Mouse (Mus musculus) urinary bladder, postnatal 14 days (tissue): ENCODE measurements around the gene Slc11a1.
"Not testable (repeated sequence)": the region's sequence is repeated elsewhere in the genome, so short reads cannot be mapped to it uniquely, and the experiment has no call there.

ENCODE experiments used
- DNase-seq: peaks from one replicate; pipeline ENCODE4 v3.0.0; 2021; ENCODE audit warnings: low spot score

Gene Slc11a1

DNA sequence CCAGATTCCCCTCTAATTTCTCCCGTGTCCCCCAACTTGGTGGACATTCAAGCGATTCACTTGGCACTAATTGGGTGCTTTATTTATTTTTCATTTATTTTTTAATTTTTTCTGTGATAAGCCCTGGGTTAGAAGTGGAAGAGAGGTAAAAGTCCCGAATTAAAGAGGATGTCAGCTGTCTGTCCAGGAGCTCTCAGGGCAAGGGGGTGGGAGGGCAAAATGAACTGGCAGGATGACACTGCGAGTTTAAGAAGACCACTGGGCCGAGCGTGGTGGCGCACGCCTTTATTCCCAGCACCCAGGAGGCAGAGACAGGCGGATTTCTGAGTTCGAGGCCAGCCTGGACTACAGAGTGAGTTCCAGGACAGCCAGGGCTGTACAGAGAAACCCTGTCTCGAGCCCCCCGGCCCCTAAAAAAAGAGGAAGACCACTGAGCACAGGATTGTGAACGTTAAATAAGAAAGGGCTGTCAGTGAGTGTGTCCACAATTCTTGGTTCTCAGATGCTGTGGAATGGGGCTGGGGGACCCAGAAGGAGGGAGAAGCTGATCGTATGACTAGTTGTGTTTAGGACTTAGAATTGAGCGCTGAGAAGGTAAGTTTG lies 12.5 kb downstream of the Slc11a1 start:
- no peak for DNase-seq

DNA sequence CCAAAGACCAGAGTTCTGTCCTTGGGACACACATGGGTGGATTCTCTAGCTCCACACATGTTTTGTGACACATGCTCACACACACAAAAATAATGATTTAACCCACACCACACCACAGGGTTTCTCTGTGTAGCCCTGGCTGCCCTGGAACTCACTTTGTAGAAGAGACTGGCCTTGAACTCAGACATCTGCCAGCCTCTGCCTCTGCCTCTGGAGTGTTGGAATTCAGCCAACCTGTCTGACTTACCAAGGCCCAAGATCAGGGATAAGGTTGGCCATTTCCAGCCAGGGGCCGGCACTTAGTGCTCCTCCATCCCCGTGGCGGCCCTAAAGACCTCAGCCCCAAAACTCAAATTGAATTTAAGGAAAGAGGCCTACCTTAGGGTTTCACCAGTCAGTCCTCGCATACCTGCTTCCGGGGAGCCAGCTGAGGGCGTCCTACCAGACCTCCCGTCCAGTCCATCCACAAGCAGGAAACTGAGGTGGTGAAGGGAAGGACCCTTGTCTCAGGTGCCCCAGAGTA lies 13.5 kb downstream of the Slc11a1 start:
- no peak for DNase-seq

DNA sequence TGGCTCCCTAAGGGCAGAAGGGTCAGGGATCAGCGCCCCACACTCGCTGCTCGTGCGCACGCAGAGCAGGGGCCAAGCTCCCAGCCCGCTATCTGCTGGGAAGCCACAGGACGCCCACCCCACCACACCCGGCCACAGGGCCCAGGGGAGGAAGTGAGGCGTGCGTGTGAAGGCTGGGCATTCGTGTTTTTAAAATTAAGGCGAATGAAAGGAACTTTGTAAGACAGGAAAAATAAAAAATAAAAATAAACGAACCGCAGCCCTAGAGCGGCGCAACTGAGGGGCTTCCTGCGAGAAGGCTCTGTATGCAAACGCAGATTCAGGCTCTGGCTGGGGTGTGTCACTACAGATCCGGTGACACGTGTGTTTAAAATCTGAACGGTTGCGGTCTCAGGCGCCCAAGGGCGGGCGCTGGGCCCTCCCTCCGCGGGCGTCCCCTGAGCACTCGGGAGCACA lies 14.9 kb downstream of the Slc11a1 start:
- DNase-seq: peak; percentile 47

DNA sequence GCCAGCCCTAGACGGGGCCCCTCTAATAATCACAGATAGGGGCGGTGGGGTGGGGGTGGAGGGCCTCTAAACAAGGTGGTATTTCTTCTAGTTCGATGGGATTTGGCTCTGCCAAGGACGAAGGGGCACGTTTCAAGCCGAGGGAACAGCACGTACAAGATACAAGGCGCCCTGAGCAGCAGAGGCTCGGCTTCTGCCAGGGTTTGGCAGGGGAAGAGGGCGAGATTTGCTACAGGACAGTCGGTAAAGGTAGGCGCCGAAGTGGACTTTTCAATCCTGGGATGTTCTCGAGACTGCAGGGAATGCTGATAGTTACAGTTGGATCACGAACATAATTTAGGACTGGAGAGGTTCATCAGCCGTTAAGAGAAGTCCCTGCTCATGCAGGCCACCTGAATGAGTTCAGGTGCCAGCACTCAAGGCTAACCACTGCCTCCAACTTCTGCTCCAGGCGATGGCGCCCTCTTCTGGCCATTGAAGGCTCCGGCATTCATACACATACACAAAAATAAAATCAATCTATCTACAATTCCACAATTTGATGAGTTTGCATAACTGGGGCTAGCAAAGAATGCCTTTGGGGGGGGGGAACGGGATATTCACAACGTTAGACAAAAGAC lies 15.4 kb downstream of the Slc11a1 start:
- peak; percentile 79 for DNase-seq

DNA sequence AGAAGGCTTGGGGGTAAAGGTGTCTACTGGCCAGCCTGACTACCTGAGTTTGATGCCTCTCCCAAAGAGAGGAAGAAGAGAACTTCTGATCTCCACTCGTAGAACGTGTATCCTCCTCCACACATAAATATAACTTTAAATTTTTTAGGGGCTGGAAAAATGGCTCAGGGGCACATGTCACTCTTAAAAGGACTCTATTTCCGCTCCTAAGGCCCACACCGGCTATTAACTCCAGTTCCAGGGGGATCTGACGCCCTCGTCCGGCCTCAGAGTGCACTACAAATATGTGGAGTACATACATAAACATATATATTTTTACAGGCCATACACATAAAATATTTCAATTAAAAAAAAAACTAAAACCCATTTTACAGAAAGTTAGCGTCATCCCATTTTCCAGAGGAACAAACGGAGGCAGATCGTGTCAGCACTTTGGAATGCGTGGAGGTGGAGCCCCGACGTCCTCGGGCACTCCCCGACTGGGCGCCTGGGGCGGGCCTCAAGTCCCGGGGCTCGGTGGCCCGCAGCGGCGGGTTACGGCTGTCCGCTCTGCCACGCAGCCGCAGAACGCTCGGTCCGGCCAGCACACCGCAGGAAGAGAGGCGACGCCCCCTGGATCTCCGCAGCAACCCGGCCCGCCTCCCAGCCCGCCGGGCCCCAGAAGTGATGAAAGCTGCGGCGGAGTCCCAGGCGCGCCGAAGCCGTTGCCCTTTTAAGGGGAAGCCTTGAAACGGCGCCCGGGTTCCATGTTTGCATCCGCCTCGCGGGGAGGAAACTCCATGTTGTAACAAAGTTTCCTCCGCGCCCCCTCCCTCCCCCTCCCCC lies 16.1 kb downstream of the Slc11a1 start, which contains the start of gene Ctdsp1:
Gene Ctdsp1 (plus strand): TSS at position 586 of the 825 bp plus-strand sequence.
- peak; percentile 99 for DNase-seq

DNA sequence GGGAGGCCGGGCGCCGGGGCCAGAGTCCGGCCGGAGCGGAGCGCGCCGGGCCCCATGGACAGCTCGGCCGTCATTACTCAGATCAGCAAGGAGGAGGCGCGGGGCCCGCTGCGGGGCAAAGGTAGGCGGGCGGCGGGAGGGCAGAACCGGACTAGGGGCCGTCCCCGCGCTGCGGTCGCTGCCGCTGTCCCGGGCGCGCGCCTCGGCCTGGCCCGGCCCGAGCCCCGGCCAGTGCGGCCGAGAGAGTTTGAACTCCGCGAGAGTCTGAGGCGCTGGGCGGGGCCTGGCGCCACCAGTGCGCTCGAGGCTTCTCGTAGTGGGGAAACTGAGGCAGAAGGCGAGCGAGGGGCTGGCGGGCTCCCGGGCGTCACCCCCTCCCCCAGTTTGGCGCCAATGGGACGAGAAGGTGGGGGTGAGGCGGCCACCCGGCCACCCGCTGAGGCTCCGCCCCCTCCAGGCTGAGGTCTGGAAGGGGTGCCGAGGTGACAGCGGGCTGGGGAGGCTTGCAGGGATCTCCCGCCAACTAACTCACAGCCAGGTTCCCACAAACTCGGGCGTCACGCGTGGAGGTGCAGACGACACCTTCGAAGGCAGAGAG lies 16.9 kb downstream of the Slc11a1 start:
- DNase-seq: peak; percentile 77

DNA sequence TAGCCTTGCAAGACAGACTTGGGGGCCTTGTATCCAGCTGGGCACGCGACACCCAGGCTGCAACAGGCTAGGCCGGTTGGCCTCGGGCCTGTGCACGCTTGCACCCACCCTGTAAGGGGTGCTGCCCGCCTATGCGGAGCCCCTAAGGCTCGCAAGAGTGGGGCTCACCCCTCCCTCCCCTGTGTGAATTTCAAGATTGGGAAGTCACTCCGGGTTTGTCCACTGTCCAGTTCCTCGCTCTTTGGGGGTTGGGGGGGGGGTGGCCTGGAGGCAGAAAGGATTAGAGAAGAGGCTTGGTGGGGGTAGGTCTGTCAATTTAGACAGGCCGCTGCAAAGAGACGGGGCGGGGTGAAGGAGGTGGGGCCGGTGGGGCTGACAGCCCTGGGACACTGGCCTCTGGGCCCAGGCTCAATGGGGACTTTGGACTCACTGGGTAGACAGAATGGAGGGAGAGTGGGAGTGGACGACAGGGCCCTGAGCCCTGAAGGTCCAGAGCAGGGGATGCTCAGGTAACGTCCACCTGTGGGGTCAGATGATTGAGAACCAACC lies 17.5 kb downstream of the Slc11a1 start:
- no peak for DNase-seq

DNA sequence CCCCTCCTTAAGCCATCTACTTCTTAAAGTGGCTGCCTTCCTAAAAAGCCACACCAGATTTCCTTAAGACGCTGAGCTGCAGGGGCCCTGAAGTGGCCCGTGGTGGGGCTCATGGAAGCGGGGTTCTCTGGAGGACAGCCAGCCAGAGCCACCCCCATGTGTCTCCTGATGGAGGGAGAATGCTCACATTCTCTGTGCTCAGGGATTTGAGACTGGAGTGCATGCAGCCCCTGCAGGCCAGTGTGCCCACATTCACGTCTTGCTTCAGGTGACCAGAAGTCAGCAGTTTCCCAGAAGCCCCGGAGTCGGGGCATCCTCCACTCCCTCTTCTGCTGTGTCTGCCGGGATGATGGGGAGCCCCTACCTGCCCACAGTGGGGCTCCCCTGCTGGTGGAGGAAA lies 18.0 kb downstream of the Slc11a1 start:
- DNase-seq: no peak

DNA sequence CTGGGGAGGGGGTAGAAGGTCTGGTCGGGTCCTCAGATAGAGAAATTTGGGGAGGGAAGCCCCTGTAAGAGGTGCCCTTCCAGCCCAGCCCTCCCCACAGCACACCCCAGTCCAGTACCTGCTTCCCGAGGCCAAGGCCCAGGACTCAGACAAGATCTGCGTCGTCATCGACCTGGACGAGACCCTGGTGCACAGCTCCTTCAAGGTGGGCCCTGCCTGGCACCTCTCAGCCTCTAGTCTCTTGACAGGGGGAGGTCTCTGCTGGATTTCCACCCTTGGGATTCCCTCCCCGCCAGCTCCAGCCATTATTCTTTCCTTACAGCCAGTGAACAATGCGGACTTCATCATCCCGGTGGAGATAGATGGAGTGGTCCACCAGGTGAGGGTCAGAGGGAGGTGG lies 18.7 kb downstream of the Slc11a1 start:
- DNase-seq: no peak

DNA sequence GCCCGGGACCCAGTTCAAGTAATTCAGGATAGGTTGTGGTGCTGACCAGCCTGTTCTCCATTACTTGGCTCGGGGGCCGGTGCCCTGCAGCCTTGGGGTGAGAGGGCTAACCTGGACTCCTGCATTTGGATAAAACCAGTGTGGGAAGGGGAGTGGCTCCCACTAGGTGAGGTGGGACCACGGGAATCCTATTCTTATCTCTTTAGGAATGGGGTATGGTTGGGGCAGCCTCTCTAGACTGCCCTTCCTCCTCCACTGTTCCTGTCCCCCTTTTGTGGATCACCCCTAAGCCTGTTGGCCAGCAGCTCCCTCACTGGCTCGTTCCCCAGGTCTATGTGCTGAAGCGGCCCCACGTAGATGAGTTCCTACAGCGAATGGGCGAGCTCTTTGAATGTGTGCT lies 19.3 kb downstream of the Slc11a1 start:
- no peak for DNase-seq

DNA sequence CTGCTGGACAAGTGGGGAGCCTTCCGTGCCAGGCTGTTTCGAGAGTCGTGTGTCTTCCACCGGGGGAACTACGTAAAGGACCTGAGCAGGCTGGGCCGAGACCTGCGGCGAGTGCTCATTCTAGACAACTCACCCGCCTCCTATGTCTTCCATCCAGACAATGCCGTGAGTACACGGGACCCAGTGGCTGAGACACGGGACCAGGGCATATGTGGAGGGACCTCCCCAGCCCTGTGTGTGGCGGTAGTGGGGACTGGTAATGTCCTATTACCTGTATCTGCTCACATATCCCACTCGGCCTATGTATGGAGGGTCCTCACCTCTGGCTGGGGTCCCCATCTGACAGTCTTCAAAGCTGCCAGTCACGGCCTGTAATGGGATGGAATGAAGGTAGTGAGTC lies 19.9 kb downstream of the Slc11a1 start:
- no peak for DNase-seq

DNA sequence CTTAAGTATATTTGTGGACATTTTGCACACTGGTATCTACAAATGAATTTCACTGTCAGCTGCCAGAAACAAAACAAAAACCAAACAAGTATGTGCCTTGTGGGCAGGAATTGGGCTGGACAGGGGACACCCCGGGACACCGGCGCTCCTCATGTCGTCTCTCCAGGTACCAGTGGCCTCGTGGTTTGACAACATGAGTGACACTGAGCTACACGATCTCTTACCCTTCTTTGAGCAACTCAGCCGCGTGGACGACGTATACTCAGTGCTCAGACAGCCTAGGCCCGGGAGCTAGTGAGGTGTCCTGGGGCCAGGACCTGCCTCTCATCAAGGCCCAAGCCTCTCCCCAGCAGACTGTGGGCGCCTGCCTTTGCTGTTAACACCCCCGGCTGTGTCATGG lies 20.3 kb downstream of the Slc11a1 start:
- no peak for DNase-seq

DNA sequence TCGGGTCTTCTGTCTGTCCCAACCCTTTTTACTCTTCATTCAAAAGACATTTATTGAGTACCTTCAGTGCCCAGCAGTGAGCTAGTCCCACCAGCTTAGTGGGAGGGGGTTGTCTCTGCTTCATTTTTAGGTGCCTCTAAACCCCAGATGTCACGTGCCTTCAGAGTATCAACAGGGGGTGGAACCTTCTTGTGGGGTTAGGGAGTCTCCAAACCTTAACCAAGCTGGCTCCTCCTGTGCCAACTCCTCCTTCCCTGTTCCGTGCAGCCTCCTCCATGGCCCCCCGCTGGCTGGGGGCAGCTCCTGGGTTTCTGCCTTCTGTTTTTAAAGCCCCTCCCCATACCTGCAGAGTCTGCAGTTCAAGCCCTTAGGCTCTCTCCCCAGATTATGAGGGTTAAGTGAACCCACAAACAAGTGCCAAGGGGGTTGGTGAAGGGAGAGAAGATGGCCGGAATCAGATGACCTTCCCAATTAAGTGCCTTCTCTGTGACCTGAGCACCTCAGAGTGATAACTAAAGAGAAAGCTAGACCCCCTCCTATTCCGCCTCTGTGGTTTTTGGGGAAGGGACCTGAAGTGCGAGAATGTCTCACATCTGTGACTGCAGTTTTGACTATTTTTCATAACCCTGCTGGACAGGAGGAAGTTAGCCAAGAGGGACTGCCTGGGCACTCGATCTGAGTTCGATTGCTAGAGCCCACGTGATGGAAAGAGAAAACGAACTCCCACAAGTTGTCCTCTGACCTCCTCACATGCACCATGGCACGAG lies 21.6 kb downstream of the Slc11a1 start:
- DNase-seq: not testable (repeated sequence)

DNA sequence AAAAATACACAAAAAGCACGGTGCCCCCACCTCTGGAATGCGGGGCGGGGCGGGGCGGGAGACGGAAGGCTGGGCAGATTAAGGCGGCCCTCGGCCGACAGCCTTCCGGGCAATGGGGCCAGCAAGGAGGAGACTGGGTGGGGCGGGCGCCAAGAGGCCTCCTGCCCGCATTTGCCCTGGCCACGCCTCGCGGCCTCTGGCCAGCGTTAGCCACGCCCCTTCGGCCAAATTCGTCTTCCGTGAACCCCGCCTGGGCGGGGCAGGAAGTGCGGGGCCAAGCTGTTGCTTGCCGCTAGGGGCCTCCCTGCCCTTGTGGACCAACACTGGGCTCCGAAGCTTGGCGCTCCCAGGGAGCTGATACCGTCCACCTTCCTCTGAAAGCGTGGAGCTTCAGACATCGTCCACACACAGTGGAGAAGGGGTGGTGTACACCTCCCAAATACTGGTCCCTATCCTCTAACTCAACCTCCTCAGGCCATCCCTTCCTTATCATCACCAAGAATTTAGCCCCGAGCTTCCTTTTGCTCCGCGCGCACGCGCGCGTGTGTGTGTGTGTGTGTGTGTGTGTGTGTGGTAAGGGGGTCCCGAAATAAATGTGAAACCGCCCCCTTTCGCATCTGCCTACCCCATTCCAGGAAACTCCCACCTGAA lies 22.4 kb downstream of the Slc11a1 start:
- DNase-seq: peak; percentile 99

DNA sequence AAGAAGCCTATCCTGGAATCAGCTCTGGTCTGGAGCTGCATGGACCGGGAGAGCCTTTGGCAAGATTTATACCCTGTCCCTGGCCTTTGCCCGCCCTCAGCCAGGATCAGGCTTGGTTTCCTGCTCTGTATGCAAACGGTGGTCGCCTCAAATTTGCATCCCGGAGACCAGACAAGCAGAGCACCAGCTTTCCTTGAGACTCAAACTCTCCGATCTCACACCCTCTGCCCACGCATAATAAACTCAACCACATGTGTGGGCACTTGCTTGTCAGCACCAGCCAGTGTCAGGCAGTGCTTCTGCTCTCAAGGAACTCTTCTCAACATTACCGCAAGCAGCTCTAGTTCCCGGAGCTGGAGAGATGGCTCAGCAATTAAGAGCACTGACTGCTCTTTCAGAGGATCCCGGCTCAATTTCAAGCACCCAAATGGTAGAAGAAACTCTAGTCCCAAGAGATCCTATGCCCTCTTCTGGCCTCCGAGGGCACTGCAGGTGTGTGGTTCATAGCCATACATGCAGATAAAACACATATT lies 23.0 kb downstream of the Slc11a1 start:
- DNase-seq: peak; percentile 79

DNA sequence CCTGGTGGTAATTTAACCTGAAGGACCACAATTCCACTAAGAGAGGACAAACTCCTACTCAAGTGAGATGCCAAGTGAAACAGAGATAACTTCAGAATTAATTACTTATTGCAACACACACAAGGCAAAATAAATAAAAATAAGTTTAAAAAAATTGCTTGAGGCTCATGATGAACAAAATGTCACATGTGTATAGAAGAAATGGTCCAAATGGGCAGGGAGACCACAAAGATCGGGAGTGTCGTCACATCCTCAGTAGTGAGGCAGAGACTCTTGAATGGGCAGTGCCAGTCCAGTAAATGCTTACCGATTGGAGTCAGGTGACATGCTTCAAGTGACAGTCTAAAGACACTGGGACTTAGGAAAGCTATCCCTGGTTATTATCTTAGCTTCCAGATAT lies 25.5 kb downstream of the Slc11a1 start:
- DNase-seq: no peak

DNA sequence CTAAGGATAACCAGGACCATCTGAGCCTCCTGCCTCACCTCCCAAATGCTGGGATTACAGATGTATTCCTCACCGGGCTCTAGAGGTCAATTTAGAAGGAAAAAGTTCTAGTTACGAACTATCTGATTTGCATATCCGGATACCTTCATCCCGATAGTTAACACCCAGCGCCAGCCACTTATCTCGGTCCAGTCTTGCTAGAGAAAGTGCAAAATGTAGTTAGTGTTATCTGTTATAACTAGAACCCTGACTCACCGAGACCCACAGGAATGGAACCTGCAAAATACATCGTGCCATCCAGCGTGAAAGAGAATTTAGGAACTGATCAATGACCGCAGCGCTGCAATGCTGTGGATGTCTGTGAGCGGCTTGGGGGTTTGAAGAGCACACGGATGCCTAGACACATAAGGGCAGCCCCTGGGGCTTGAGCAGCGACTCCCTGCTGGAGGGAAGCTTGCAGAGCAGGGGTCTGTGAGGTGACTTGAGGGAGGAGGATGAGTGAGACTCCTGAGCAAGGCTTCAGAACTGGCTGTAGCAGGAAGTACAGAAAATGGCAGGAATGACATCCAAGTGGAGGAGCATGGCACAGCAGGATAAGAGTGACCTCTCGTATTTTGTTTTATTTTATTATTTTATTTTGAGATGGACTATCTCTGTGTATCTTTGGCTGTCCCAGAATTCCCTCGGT lies 26.2 kb downstream of the Slc11a1 start:
- DNase-seq: no peak

DNA sequence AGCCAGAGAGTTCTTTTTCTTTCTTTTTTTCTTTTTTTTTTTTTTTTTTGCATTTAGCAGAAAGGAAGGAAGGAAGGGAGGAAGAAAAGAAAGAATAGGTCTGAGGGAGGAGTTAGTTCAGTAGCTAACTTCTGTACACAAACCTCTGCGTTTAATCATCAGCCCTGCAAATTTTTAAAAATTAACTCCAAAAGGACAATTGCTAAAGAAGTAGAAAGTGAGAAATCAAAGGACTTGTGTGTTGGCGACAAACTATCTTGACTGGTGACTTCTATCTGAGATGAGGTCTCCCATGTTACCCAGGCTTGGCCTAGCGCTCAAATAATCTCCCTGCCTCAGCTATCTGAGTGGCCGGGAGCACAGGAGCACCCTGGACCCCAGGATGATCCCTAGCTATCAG lies 29.2 kb downstream of the Slc11a1 start:
- DNase-seq: no peak

DNA sequence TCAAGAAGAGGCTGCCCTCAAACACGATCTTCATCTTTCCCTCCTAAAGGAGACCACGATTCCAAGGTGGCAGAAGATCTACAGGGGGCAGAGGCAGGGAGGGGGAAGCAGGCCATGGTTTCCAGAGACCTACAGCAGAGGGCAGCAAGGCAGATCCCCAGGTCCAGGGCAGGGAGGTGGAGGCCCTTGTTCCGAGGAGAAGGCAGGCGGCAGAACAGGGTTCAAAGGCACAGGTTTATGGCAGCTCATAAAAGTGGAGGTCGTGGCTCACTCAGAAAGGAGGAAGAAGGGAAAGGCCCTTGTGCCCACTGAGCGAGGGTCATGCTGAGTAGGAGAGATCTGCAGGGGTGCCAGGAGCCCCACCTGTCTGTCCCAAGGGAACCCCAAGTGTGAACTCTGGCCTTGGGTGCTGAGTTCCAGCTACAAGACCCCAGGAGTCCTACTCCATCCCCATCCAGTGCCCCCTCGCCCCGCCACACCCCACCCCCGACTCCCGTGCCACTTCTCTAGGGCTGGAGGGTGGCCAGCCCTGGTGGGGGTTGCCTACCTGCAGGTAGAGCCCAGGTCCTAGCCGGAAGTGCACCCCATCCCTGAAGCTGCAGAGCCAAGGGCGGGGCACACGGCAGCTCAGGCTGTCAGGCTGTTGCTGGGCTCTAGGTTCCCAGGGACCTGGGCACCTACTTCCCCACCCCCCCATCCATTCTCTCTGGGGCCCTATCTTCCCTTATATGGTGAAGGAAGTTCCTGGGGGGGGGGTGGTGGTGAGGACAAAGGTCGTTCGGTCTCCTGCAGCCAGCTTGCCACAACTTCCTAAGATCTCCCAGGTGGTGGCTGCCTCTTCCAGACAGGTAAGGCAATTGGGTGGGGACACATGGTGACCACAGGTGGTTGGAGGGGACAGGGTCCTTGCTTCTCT lies 33.9 kb downstream of the Slc11a1 start, which contains the start of gene Vil1:
Gene Vil1 (plus strand): TSS at position 788 of the 916 bp plus-strand sequence.
- DNase-seq: no peak
